Mouse (Mus musculus) embryonic facial prominence, embryonic 13.5 days (tissue): Measurements from ENCODE around the gene Hbb-bh1. TPM values are rescaled to one million over a fixed set of nuclear protein-coding genes. Genes with fewer than 3 reads are reported as not detected.

Experiments
- ATAC-seq: fragments of 200-750 bp; cut with Nextera tagmentation; 2 replicates; pipeline ENCODE4 v1.8.0; 2017; ENCODE audit warnings: low read depth; ENCODE audit not compliant: insufficient number of reproducible peaks, insufficient read depth, low FRiP score, low TSS enrichment
- H3K27ac ChIP-seq: fragments of 300-500 bp; sonication (generic); 2 replicates; pipeline ENCODE4 v1.5.1; 2015; ENCODE audit warnings: moderate library complexity, mild to moderate bottlenecking, inconsistent platforms
- H3K27me3 ChIP-seq: fragments of 300-500 bp; sonication (generic); 2 replicates; pipeline ENCODE4 v1.6.1; 2015; ENCODE audit warnings: mild to moderate bottlenecking, inconsistent platforms
- H3K36me3 ChIP-seq: fragments of 300-500 bp; sonication (generic); 2 replicates; pipeline ENCODE4 v1.6.1; 2015; ENCODE audit warnings: mild to moderate bottlenecking, inconsistent platforms
- H3K4me1 ChIP-seq: fragments of 300-500 bp; sonication (generic); 2 replicates; pipeline ENCODE4 v1.6.1; 2015; ENCODE audit warnings: inconsistent platforms
- H3K4me2 ChIP-seq: fragments of 300-500 bp; sonication (generic); 2 replicates; pipeline ENCODE4 v1.6.1; 2015; ENCODE audit warnings: moderate library complexity, mild to moderate bottlenecking, inconsistent platforms
- H3K4me3 ChIP-seq: fragments of 300-500 bp; sonication (generic); 2 replicates; pipeline ENCODE4 v1.5.1; 2015; ENCODE audit warnings: mild to moderate bottlenecking, inconsistent platforms
- H3K9ac ChIP-seq: fragments of 300-500 bp; sonication (generic); 2 replicates; pipeline ENCODE4 v1.6.1; 2015; ENCODE audit warnings: mild to moderate bottlenecking, inconsistent platforms
- H3K9me3 ChIP-seq: fragments of 300-500 bp; sonication (generic); 2 replicates; pipeline ENCODE4 v1.6.1; 2016; ENCODE audit warnings: inconsistent platforms
- WGBS: fragments of 180-500 bp; shearing (Covaris S2); methylation state at CpG from one replicate; pipeline ENCODE4 v1.1.7; 2015; ENCODE audit warnings: mixed read lengths; 5-methylcytosine and 5-hydroxymethylcytosine counted together
- polyA plus RNA-seq: library from polyadenylated mRNA; unstranded; fragments of >200 nt; fragmentation: Nextera tagmentation; extraction: Ambion mirVana; gene quantifications from 2 replicates; pipeline ENCODE4 v1.2.1, GENCODE M21; 2015

Hbb-bh1 gene
- 46.9 and 96.8 TPM in 2 replicates for polyA plus RNA-seq

- Histone ChIP-seq H3K36me3 (no peaks in the 10 kb centered on the region), H3K27ac (no peak within 1 kb of the TSS), H3K4me3 (no peak within 1 kb of the TSS), H3K27me3 (no peaks in the 10 kb centered on the region), H3K9me3 (no peaks in the 10 kb centered on the region), H3K4me2 (no peak within 1 kb of the TSS), H3K9ac (no peak within 1 kb of the TSS), H3K4me1 (no peaks in the 10 kb centered on the region)
- no peak for ATAC-seq
- WGBS, result 84% methylated on average over 2 of the region's 2 CpGs
Measured at GRCm38 (mm10) chr7:103843034-103843433, at the start of gene Hbb-bh1. Hbb-bh1 (minus strand) TSS chr7:103843164.

GRCm38 (mm10) chr7:103886152-103886551, 43.2 kb upstream of the Hbb-bh1 start, which contains the start of gene Olfr66:
Olfr66 (minus strand) TSS chr7:103886252.
- no peak for ATAC-seq
- no peak within 1 kb of the TSS for H3K9ac ChIP-seq
- no peak within 1 kb of the TSS for H3K27ac ChIP-seq
- no peaks in the 10 kb centered on the region for H3K9me3 ChIP-seq
- no peak within 1 kb of the TSS for H3K4me3 ChIP-seq
- H3K4me1 ChIP-seq, result no peaks in the 10 kb centered on the region
- H3K4me2 ChIP-seq, result no peak within 1 kb of the TSS
- H3K27me3 ChIP-seq, result no peaks in the 10 kb centered on the region
- H3K36me3 ChIP-seq, result no peaks in the 10 kb centered on the region

- no peak overlapping the region for H3K27ac ChIP-seq
- no peak overlapping the region for H3K4me2 ChIP-seq
- ATAC-seq, result no peak
- WGBS, result 85% methylated on average over 2 of the region's 2 CpGs
- no peaks in the 10 kb centered on the region for H3K4me1 ChIP-seq
- no peak overlapping the region for H3K4me3 ChIP-seq
- no peaks in the 10 kb centered on the region for H3K9me3 ChIP-seq
- H3K36me3 ChIP-seq, result no peaks in the 10 kb centered on the region
- H3K27me3 ChIP-seq, result no peaks in the 10 kb centered on the region
- no peak overlapping the region for H3K9ac ChIP-seq
Measured at GRCm38 (mm10) chr7:103877093-103877492, 34.1 kb upstream of the Hbb-bh1 start.

- no peaks in the 10 kb centered on the region for H3K4me1 ChIP-seq
- H3K27me3 ChIP-seq, result no peaks in the 10 kb centered on the region
- no peaks in the 10 kb centered on the region for H3K9me3 ChIP-seq
- no peak overlapping the region for H3K4me2 ChIP-seq
- ATAC-seq, result no peak
- 45% methylated on average over 5 of the region's 5 CpGs for WGBS
- no peak overlapping the region for H3K9ac ChIP-seq
- no peaks in the 10 kb centered on the region for H3K36me3 ChIP-seq
- H3K27ac ChIP-seq, result no peak overlapping the region
- H3K4me3 ChIP-seq, result no peak overlapping the region
Measured at GRCm38 (mm10) chr7:103874451-103874850, 31.5 kb upstream of the Hbb-bh1 start.

GRCm38 (mm10) chr7:103873064-103873463, 30.1 kb upstream of the Hbb-bh1 start:
- WGBS, result 10% methylated on average over 1 of the region's 1 CpGs
- Histone ChIP-seq H3K27me3 (no peaks in the 10 kb centered on the region), H3K27ac (no peak overlapping the region), H3K36me3 (no peaks in the 10 kb centered on the region), H3K4me1 (no peaks in the 10 kb centered on the region), H3K9me3 (no peaks in the 10 kb centered on the region), H3K4me3 (no peak overlapping the region), H3K4me2 (no peak overlapping the region), H3K9ac (no peak overlapping the region)
- ATAC-seq, result no peak

GRCm38 (mm10) chr7:103870667-103871066, 27.7 kb upstream of the Hbb-bh1 start:
- no peaks in the 10 kb centered on the region for H3K9me3 ChIP-seq
- H3K27me3 ChIP-seq, result no peaks in the 10 kb centered on the region
- no peak overlapping the region for H3K4me2 ChIP-seq
- H3K27ac ChIP-seq, result no peak overlapping the region
- H3K4me1 ChIP-seq, result no peaks in the 10 kb centered on the region
- no peak overlapping the region for H3K9ac ChIP-seq
- no peak overlapping the region for H3K4me3 ChIP-seq
- no peaks in the 10 kb centered on the region for H3K36me3 ChIP-seq
- no peak for ATAC-seq

- Histone ChIP-seq H3K9ac (no peak overlapping the region), H3K4me2 (no peak overlapping the region), H3K4me3 (no peak overlapping the region), H3K4me1 (no peaks in the 10 kb centered on the region), H3K27ac (no peak overlapping the region), H3K27me3 (no peaks in the 10 kb centered on the region), H3K36me3 (no peaks in the 10 kb centered on the region), H3K9me3 (no peaks in the 10 kb centered on the region)
- no peak for ATAC-seq
Measured at GRCm38 (mm10) chr7:103865716-103866115, 22.8 kb upstream of the Hbb-bh1 start.

- no peak for ATAC-seq
Measured at GRCm38 (mm10) chr7:103861531-103861930, 18.6 kb upstream of the Hbb-bh1 start.

GRCm38 (mm10) chr7:103860855-103861254, 17.9 kb upstream of the Hbb-bh1 start:
- H3K27ac ChIP-seq, result no peak overlapping the region
- WGBS, result 52% methylated on average over 1 of the region's 1 CpGs
- no peaks in the 10 kb centered on the region for H3K9me3 ChIP-seq
- no peak overlapping the region for H3K4me3 ChIP-seq
- H3K4me2 ChIP-seq, result no peak overlapping the region
- H3K27me3 ChIP-seq, result no peaks in the 10 kb centered on the region
- no peak for ATAC-seq
- H3K4me1 ChIP-seq, result no peaks in the 10 kb centered on the region
- H3K9ac ChIP-seq, result no peak overlapping the region
- no peaks in the 10 kb centered on the region for H3K36me3 ChIP-seq

More at GRCm38 (mm10) chr7:103861531-103861930, 18.6 kb upstream of the Hbb-bh1 start:
- Histone ChIP-seq H3K9me3 (no peaks in the 10 kb centered on the region), H3K4me3 (no peak overlapping the region), H3K9ac (no peak overlapping the region), H3K36me3 (no peaks in the 10 kb centered on the region), H3K4me2 (no peak overlapping the region), H3K27me3 (no peaks in the 10 kb centered on the region), H3K4me1 (no peaks in the 10 kb centered on the region), H3K27ac (no peak overlapping the region)
- 82% methylated on average over 3 of the region's 3 CpGs for WGBS

- Histone ChIP-seq H3K4me3 (no peak overlapping the region), H3K9me3 (no peaks in the 10 kb centered on the region), H3K4me2 (no peak overlapping the region), H3K4me1 (no peaks in the 10 kb centered on the region), H3K27me3 (no peaks in the 10 kb centered on the region), H3K36me3 (no peaks in the 10 kb centered on the region), H3K27ac (no peak overlapping the region), H3K9ac (no peak overlapping the region)
- ATAC-seq, result no peak
- 69% methylated on average over 2 of the region's 2 CpGs for WGBS
Measured at GRCm38 (mm10) chr7:103859076-103859475, 16.1 kb upstream of the Hbb-bh1 start.

- WGBS, result 58% methylated on average over 1 of the region's 1 CpGs
- H3K4me2 ChIP-seq, result no peak overlapping the region
- H3K4me3 ChIP-seq, result no peak overlapping the region
- no peaks in the 10 kb centered on the region for H3K36me3 ChIP-seq
- H3K9ac ChIP-seq, result no peak overlapping the region
- no peak overlapping the region for H3K27ac ChIP-seq
- ATAC-seq, result no peak
- H3K27me3 ChIP-seq, result no peaks in the 10 kb centered on the region
- H3K4me1 ChIP-seq, result no peaks in the 10 kb centered on the region
- no peaks in the 10 kb centered on the region for H3K9me3 ChIP-seq
Measured at GRCm38 (mm10) chr7:103854669-103855068, 11.7 kb upstream of the Hbb-bh1 start.

- H3K36me3 ChIP-seq, result no peaks in the 10 kb centered on the region
- ATAC-seq, result no peak
- H3K9ac ChIP-seq, result no peak within 1 kb of the TSS
- no peak within 1 kb of the TSS for H3K4me3 ChIP-seq
- no peaks in the 10 kb centered on the region for H3K27me3 ChIP-seq
- 71% methylated on average over 2 of the region's 2 CpGs for WGBS
- H3K4me1 ChIP-seq, result no peaks in the 10 kb centered on the region
- H3K9me3 ChIP-seq, result no peaks in the 10 kb centered on the region
- H3K4me2 ChIP-seq, result no peak within 1 kb of the TSS
- H3K27ac ChIP-seq, result no peak within 1 kb of the TSS
Measured at GRCm38 (mm10) chr7:103853090-103853489, 10.1 kb upstream of the Hbb-bh1 start, which contains the start of gene Hbb-y. Hbb-y (minus strand) TSS chr7:103853216.
